Mouse (Mus musculus): ENCODE data around the gene Zfyve1. TPM values are rescaled to one million over a fixed set of nuclear protein-coding genes. Genes with fewer than 3 reads are reported as not detected.

Zfyve1 gene
- polyA plus RNA-seq, 1 experiment from 2014 or later: 7.8 TPM

Other genes with a start within 250 kb of the Zfyve1 start
- gene Dpf3, start 109.5 kb downstream of the Zfyve1 start, polyA plus RNA-seq (2015; fragmentation: Nextera tagmentation; extraction: Ambion mirVana): 6.5 and 6.7 TPM in 2 replicates
- gene Dcaf4, start 76.8 kb downstream of the Zfyve1 start, polyA plus RNA-seq (2015; fragmentation: Nextera tagmentation; extraction: Ambion mirVana): 11.9 and 14.9 TPM in 2 replicates
- gene Rbm25, start 34.0 kb upstream of the Zfyve1 start, polyA plus RNA-seq (2015; fragmentation: Nextera tagmentation; extraction: Ambion mirVana): 92.7 and 93.2 TPM in 2 replicates
- 20.4 and 21.2 TPM in 2 replicates for gene Psen1, start 90.9 kb upstream of the Zfyve1 start, polyA plus RNA-seq (2015; fragmentation: Nextera tagmentation; extraction: Ambion mirVana)
- gene Papln, start 166.4 kb upstream of the Zfyve1 start, polyA plus RNA-seq (2015; fragmentation: Nextera tagmentation; extraction: Ambion mirVana): 0.78 and 1.7 TPM in 2 replicates

Measured in liver, embryonic 15.5 days (tissue).